Mouse (Mus musculus) gonadal fat pad, adult 2 months (tissue): ENCODE data around the gene Gm45713. TPM values are rescaled to one million over a fixed set of nuclear protein-coding genes. Genes with fewer than 3 reads are reported as not detected.
"Not testable (repeated sequence)": the region's sequence is repeated elsewhere in the genome, so short reads cannot be mapped to it uniquely, and the experiment has no call there.

Experiments used
- DNase-seq: peaks from one replicate; pipeline ENCODE4 v3.0.0-alpha.2; 2012; ENCODE audit warnings: low read depth
- polyA plus RNA-seq: library from polyadenylated mRNA; depleted of rRNA; stranded (reverse); fragments of >200 nt; gene quantifications from 2 replicates; pipeline ENCODE4 v1.2.3, GENCODE M21; 2012

Gene Gm45713
- polyA plus RNA-seq, 1 experiment, result 5.6 TPM

GRCm38 (mm10) chr7:45144368-45145174 lies 8.5 kb upstream of the Gm45713 start:
- no peak for DNase-seq

- DNase-seq, result no peak
Measured at GRCm38 (mm10) chr7:45141914-45142313, 5.9 kb upstream of the Gm45713 start.

- no peak for DNase-seq
Measured at GRCm38 (mm10) chr7:45141319-45141718, 5.3 kb upstream of the Gm45713 start.

- DNase-seq, result no peak
Measured at GRCm38 (mm10) chr7:45139904-45140723, 4.1 kb upstream of the Gm45713 start.

- no peak for DNase-seq
Measured at GRCm38 (mm10) chr7:45138403-45138802, 2.4 kb upstream of the Gm45713 start.

GRCm38 (mm10) chr7:45137171-45138006 lies 1.4 kb upstream of the Gm45713 start:
- no peak for DNase-seq

GRCm38 (mm10) chr7:45135370-45135769 lies 661 bp downstream of the Gm45713 start:
- no peak for DNase-seq

- no peak for DNase-seq
Measured at GRCm38 (mm10) chr7:45134544-45135026, 1.4 kb downstream of the Gm45713 start.

GRCm38 (mm10) chr7:45133446-45134159 lies 2.4 kb downstream of the Gm45713 start:
- DNase-seq, result no peak

GRCm38 (mm10) chr7:45131850-45132249 lies 4.2 kb downstream of the Gm45713 start:
- DNase-seq, result no peak

GRCm38 (mm10) chr7:45129776-45130512 lies 6.1 kb downstream of the Gm45713 start:
- DNase-seq, result no peak

- DNase-seq, result no peak
Measured at GRCm38 (mm10) chr7:45129318-45129717, 6.7 kb downstream of the Gm45713 start.

- DNase-seq, result peak; percentile 92
Measured at GRCm38 (mm10) chr7:45128624-45129246, 7.3 kb downstream of the Gm45713 start, which contains the start of gene Rpl13a. TSS of gene Rpl13a (minus strand) at chr7:45128761.

GRCm38 (mm10) chr7:45127700-45128224 lies 8.3 kb downstream of the Gm45713 start:
- no peak for DNase-seq

- DNase-seq, result no peak
Measured at GRCm38 (mm10) chr7:45126844-45127699, 9.0 kb downstream of the Gm45713 start.

- DNase-seq, result no peak
Measured at GRCm38 (mm10) chr7:45126147-45126843, 9.7 kb downstream of the Gm45713 start.

GRCm38 (mm10) chr7:45125649-45126048 lies 10.4 kb downstream of the Gm45713 start:
- not testable (repeated sequence) for DNase-seq

GRCm38 (mm10) chr7:45125144-45125600 lies 10.9 kb downstream of the Gm45713 start:
- no peak for DNase-seq
